Mouse (Mus musculus): ENCODE measurements around the gene Igdcc3. TPM values are rescaled to one million over a fixed set of nuclear protein-coding genes. Genes with fewer than 3 reads are reported as not detected.

Igdcc3 gene
- polyA plus RNA-seq, 1 experiment from 2014 or later, result 7.5 TPM

DNA sequence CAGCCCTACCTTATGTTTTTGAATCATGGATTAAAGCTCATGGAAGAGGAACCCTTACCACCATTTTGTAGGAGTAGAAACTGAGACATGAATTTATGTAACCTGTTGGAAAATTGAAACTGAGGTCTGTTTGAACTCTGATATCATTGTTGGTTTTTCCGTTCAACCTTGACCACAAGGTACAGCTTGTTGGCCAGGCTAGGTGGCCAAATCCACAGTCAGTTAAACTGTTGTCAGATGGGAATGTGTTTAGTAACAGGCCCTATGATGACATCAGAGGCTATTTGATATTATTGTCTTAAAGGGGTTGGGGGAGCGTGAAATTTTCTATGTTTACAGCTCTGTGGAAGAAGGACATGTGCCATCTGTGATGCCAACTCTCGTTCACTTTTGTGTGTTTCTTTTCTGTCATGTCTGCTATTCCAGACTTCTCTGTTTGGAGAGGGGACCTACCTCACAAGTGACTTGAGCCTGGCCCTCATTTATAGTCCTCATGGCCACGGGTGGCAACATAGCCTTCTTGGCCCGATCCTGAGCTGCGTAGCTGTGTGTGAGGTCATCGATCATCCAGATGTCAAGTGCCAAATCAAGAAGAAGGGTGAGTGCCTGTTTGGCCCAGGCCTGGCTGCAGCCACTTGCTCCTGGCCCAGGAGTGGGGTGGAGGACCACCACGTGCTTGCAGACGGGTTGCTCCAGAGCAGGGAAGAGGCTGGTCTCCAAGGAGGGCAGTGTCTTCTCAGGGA is 92.4 kb downstream of the Igdcc3 start:
- Histone ChIP-seq H3K4me3 (no peak overlapping the region), H3K4me2 (replicated peaks) (no peak overlapping the region), H3K36me3 (0 out of 2 replicates have a peak, but pooled peaks cover 3% of the 10 kb centered on the region), H3K9me3 (no peaks in the 10 kb centered on the region), H3K27me3 (no peaks in the 10 kb centered on the region), H3K27ac (no peak overlapping the region), H3K4me1 (peaks cover 8% of the 10 kb centered on the region; the same call in 1 of the 2 replicates), H3K9ac (no peak overlapping the region)
- no peak for ATAC-seq (ENCODE audit: insufficient number of reproducible peaks, insufficient read depth, low FRiP score, low TSS enrichment)
- WGBS, result 91% methylated on average over 9 of the region's 9 CpGs

DNA sequence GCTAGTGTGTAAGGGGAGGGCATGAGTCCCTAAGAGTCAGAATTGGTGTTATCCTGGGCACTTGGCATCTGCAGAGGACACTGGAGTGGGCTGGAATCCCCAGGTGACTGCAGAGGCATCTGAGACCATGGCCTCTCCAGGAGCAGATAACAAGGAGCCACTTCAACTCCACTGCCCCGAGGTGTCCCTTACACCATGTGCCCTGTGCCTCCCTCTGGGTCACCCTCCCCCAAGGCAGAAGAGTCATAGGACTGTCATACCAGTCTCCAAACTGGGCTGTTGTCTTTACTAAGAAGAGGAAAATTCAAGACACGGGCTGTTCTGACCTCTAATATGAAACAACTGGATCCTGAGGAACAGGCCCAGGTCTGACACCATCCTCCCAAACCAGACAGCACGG is 93.7 kb downstream of the Igdcc3 start:
- Histone ChIP-seq H3K4me2 (replicated peaks) (no peak overlapping the region), H3K9ac (no peak overlapping the region), H3K36me3 (0 out of 2 replicates have a peak, but pooled peaks cover 3% of the 10 kb centered on the region), H3K27me3 (no peaks in the 10 kb centered on the region), H3K27ac (no peak overlapping the region), H3K4me3 (no peak overlapping the region), H3K4me1 (peaks cover 8% of the 10 kb centered on the region; the same call in 1 of the 2 replicates), H3K9me3 (no peaks in the 10 kb centered on the region)
- 66% methylated on average over 3 of the region's 3 CpGs for WGBS
- ATAC-seq (ENCODE audit: insufficient number of reproducible peaks, insufficient read depth, low FRiP score, low TSS enrichment), result no peak

Other genes starting within 250 kb of the Igdcc3 start
- gene Slc24a1, start 189.6 kb upstream of the Igdcc3 start, polyA plus RNA-seq (2016; fragmentation: Nextera tagmentation; extraction: Ambion mirVana), result 0.04 and 0.05 TPM in 2 replicates
- gene Ints14, start 180.3 kb upstream of the Igdcc3 start, polyA plus RNA-seq (2016; fragmentation: Nextera tagmentation; extraction: Ambion mirVana), result 56.4 and 60.6 TPM in 2 replicates
- 108 TPM in 2 replicates for gene Hacd3, start 119.5 kb upstream of the Igdcc3 start, polyA plus RNA-seq (2016; fragmentation: Nextera tagmentation; extraction: Ambion mirVana)
- 44.9 and 48.2 TPM in 2 replicates for gene Dpp8, start 108.8 kb upstream of the Igdcc3 start, polyA plus RNA-seq (2016; fragmentation: Nextera tagmentation; extraction: Ambion mirVana)
- gene Igdcc4, start 39.7 kb upstream of the Igdcc3 start, polyA plus RNA-seq (2016; fragmentation: Nextera tagmentation; extraction: Ambion mirVana), result 25.0 and 25.4 TPM in 2 replicates
- 7.1 and 7.2 TPM in 2 replicates for gene Parp16, start 54.2 kb downstream of the Igdcc3 start, polyA plus RNA-seq (2016; fragmentation: Nextera tagmentation; extraction: Ambion mirVana)
- 0.95 and 0.99 TPM in 2 replicates for gene Cilp, start 124.0 kb downstream of the Igdcc3 start, polyA plus RNA-seq (2016; fragmentation: Nextera tagmentation; extraction: Ambion mirVana)
- 56.5 and 59.1 TPM in 2 replicates for gene Clpx, start 153.1 kb downstream of the Igdcc3 start, polyA plus RNA-seq (2016; fragmentation: Nextera tagmentation; extraction: Ambion mirVana)
- gene Pdcd7, start 204.9 kb downstream of the Igdcc3 start, polyA plus RNA-seq (2016; fragmentation: Nextera tagmentation; extraction: Ambion mirVana), result 17.1 and 17.8 TPM in 2 replicates
- 0.31 and 0.38 TPM in 2 replicates for gene Ubap1l, start 219.9 kb downstream of the Igdcc3 start, polyA plus RNA-seq (2016; fragmentation: Nextera tagmentation; extraction: Ambion mirVana)